Mouse (Mus musculus) CH12.LX (cell line): Measurements from ENCODE around the gene Usp5. TPM values are rescaled to one million over a fixed set of nuclear protein-coding genes. Genes with fewer than 3 reads are reported as not detected.
"Not testable (repeated sequence)": the region's sequence is repeated elsewhere in the genome, so short reads cannot be mapped to it uniquely, and the experiment has no call there.

ENCODE experiments used
- DNase-seq: peaks from one replicate; pipeline ENCODE4 v3.0.0-alpha.2; 2013; ENCODE audit errors: extremely low read depth
- H3K27ac ChIP-seq: 2 replicates; pipeline ENCODE4 v1.5.1; 2012; ENCODE audit warnings: low read depth, mild to moderate bottlenecking, control low read depth, moderate library complexity; ENCODE audit not compliant: insufficient read depth
- H3K27me3 ChIP-seq: replicated peaks from 2 replicates; pipeline ENCODE3; 2012; ENCODE audit warnings: inconsistent platforms
- H3K36me3 ChIP-seq, 2 experiments: replicated peaks in 1 of 2; 2 replicates each; pipeline versions ENCODE3 to v1.6.1; 2012; ENCODE audit warnings: inconsistent platforms in 1 of 2, low read length in 1 of 2, mild to moderate bottlenecking in 1 of 2, mixed read lengths in 1 of 2, moderate library complexity in 1 of 2; ENCODE audit not compliant: control insufficient read depth in 1 of 2, insufficient read depth in 1 of 2
- H3K4me1 ChIP-seq, 2 experiments: 2 replicates each; pipeline ENCODE4 v1.6.1; 2012; ENCODE audit warnings: inconsistent platforms in 1 of 2, moderate library complexity in 1 of 2; ENCODE audit not compliant: insufficient read depth in 2 of 2, control insufficient read depth in 1 of 2
- H3K4me2 ChIP-seq: 2 replicates; pipeline ENCODE4 v1.6.1; 2012; ENCODE audit warnings: low read depth, mild to moderate bottlenecking, control low read depth; ENCODE audit not compliant: poor library complexity, insufficient read depth, severe bottlenecking
- H3K4me3 ChIP-seq, 3 experiments: fragments of 150-350 bp in 1 of 3; sonication (generic) in 1 of 3; replicated peaks in 1 of 3; 2 replicates each; pipeline versions ENCODE3 to v1.5.1; 2011 to 2012; ENCODE audit warnings: low read depth in 2 of 3, low read length in 2 of 3, mild to moderate bottlenecking in 2 of 3, moderate library complexity in 2 of 3, control low read depth in 1 of 3, improper control_type of control experiment in 1 of 3, inconsistent platforms in 1 of 3, mixed read lengths in 1 of 3; ENCODE audit not compliant: poor library complexity in 1 of 3
- H3K79me2 ChIP-seq: replicated peaks from 2 replicates; pipeline ENCODE4 v1.6.1; 2012; ENCODE audit warnings: mild to moderate bottlenecking, moderate library complexity; ENCODE audit not compliant: control insufficient read depth, poor library complexity, insufficient read depth, severe bottlenecking; ENCODE audit errors: extremely low read depth
- H3K9ac ChIP-seq: 2 replicates; pipeline ENCODE4 v1.6.1; 2012; ENCODE audit warnings: low read depth, mild to moderate bottlenecking, control low read depth, moderate library complexity; ENCODE audit not compliant: insufficient read depth
- H3K9me3 ChIP-seq: replicated peaks from 2 replicates; pipeline ENCODE3; 2012; ENCODE audit warnings: low read length, inconsistent platforms, mixed read lengths
- BHLHE40 ChIP-seq: IDR thresholded peaks from 2 replicates; pipeline ENCODE4 v1.6.1; 2011; ENCODE audit warnings: mild to moderate bottlenecking, low read depth, low read length, improper control_type of control experiment
- ETS1 ChIP-seq: conservative IDR thresholded peaks from 2 replicates; pipeline ENCODE4 v1.6.1; 2012; ENCODE audit warnings: low read depth, mild to moderate bottlenecking, inconsistent platforms, low read length, improper control_type of control experiment, moderate library complexity
- GABPA ChIP-seq: IDR thresholded peaks from 2 replicates; pipeline ENCODE4 v1.6.1; 2012; ENCODE audit warnings: low read depth, low read length, improper control_type of control experiment, inconsistent platforms; ENCODE audit not compliant: insufficient replicate concordance
- KAT2A ChIP-seq: IDR thresholded peaks from 2 replicates; pipeline ENCODE4 v1.6.1; 2012; ENCODE audit warnings: low read length, improper control_type of control experiment, inconsistent platforms; ENCODE audit not compliant: insufficient replicate concordance
- MAX ChIP-seq: IDR thresholded peaks from 2 replicates; pipeline ENCODE4 v1.6.1; 2011; ENCODE audit warnings: low read length, improper control_type of control experiment
- MEF2A ChIP-seq: IDR thresholded peaks from 2 replicates; pipeline ENCODE4 v1.6.1; 2014; ENCODE audit warnings: low read depth, mild to moderate bottlenecking, inconsistent platforms, low read length, improper control_type of control experiment, borderline replicate concordance
- PAX5 ChIP-seq: IDR thresholded peaks from 2 replicates; pipeline ENCODE4 v1.6.1; 2012; ENCODE audit warnings: low read length, inconsistent platforms, mixed read lengths
- POLR2A ChIP-seq: IDR thresholded peaks from 2 replicates; pipeline ENCODE4 v1.6.1; 2011; ENCODE audit warnings: low read depth, mild to moderate bottlenecking, improper control_type of control experiment, low read length
- POLR2AphosphoS2 ChIP-seq: IDR thresholded peaks from 2 replicates; pipeline ENCODE4 v1.6.1; 2011; ENCODE audit warnings: low read depth, low read length, improper control_type of control experiment
- RAD21 ChIP-seq: IDR thresholded peaks from 2 replicates; pipeline ENCODE4 v1.6.1; 2011; ENCODE audit warnings: low read depth, mild to moderate bottlenecking, low read length, improper control_type of control experiment, moderate library complexity
- SIN3A ChIP-seq: IDR thresholded peaks from 2 replicates; pipeline ENCODE4 v1.6.1; 2012; ENCODE audit warnings: low read length, improper control_type of control experiment, inconsistent platforms
- TCF12 ChIP-seq: IDR thresholded peaks from 2 replicates; pipeline ENCODE4 v1.6.1; 2014; ENCODE audit warnings: low read depth, mild to moderate bottlenecking, inconsistent platforms, low read length, improper control_type of control experiment
- ZKSCAN1 ChIP-seq: IDR thresholded peaks from 2 replicates; pipeline ENCODE4 v1.6.1; 2012; ENCODE audit warnings: low read depth, inconsistent platforms, low read length, improper control_type of control experiment, borderline replicate concordance
- ZMIZ1 ChIP-seq: IDR thresholded peaks from 2 replicates; pipeline ENCODE4 v1.6.1; 2012; ENCODE audit warnings: low read depth, mild to moderate bottlenecking, inconsistent platforms, low read length, improper control_type of control experiment
- dilution Hi-C: fragments of 300-500 bp; cut with MboI; formaldehyde crosslinking; loops from 2 replicates; pipeline ENCODE4 v1.14.3; 2020; ENCODE audit warnings: low sequenced_read_pairs; ENCODE audit not compliant: extremely low pct_unique_long_range_greater_than_20kb, extremely low pct_ligation_motif_present
- in situ Hi-C: fragments of 300-500 bp; cut with MboI; formaldehyde crosslinking; loops from 3 replicates; pipeline ENCODE4 v1.14.3; 2019; ENCODE audit warnings: low sequenced_read_pairs, low pct_ligation_motif_present, low pct_unique_long_range_greater_than_20kb, mixed read lengths
- polyA plus RNA-seq: library from polyadenylated mRNA; unstranded; fragments of >175 nt; gene quantifications from 2 replicates; pipeline ENCODE4 v1.2.1, GENCODE M21; 2012; ENCODE audit warnings: low read depth; ENCODE audit not compliant: insufficient read length
- total RNA-seq, 2 experiments: library from RNA; depleted of rRNA; stranded (reverse); fragments of 300-350 nt in 1 of 2; fragments of >200 nt in 1 of 2; gene quantifications; 2 replicates each; pipeline ENCODE4 v1.2.3; 2012 to 2014

Usp5 gene
- total and polyA plus RNA-seq, 3 experiments = 79.8 to 107 (median 103) TPM

- H3K4me2 ChIP-seq = no peak overlapping the region
These were observed 17.9 kb downstream of the Usp5 start for GRCm38 (mm10) chr6:124811403-124811665.

GRCm38 (mm10) chr6:124810566-124811402 lies 18.5 kb downstream of the Usp5 start:
- not testable (repeated sequence) for H3K4me3 ChIP-seq

More at GRCm38 (mm10) chr6:124811403-124811665, 17.9 kb downstream of the Usp5 start:
- H3K36me3 ChIP-seq = peaks cover 37 to 72% of the 10 kb centered on the region in 2 experiments
- H3K79me2 ChIP-seq = peaks cover 23% of the 10 kb centered on the region
- H3K27me3 ChIP-seq = no peaks in the 10 kb centered on the region
- H3K9ac ChIP-seq = no peak overlapping the region
- no peak for DNase-seq
- in situ Hi-C loops (no loop called here), dilution Hi-C loops (no loop called here)
- no peak overlapping the region for H3K27ac ChIP-seq
- peaks cover 5 to 43% of the 10 kb centered on the region in 2 experiments for H3K4me1 ChIP-seq
- no peak overlapping the region for H3K4me3 ChIP-seq
- TF ChIP-seq ETS1 = no peak
- TF ChIP-seq RAD21 = no peak
- TF ChIP-seq GABPA = no peak
- TF ChIP-seq MEF2A = no peak
- no peak for TF ChIP-seq TCF12
- no peak for TF ChIP-seq PAX5
- no peak for TF ChIP-seq ZMIZ1
- TF ChIP-seq KAT2A = no peak
- TF ChIP-seq SIN3A = no peak
- no peak for TF ChIP-seq MAX
- no peaks in the 10 kb centered on the region for H3K9me3 ChIP-seq

GRCm38 (mm10) chr6:124809775-124810538 lies 19.3 kb downstream of the Usp5 start:
- Histone ChIP-seq H3K4me3 (no peak overlapping the region), H3K4me2 (no peak overlapping the region), H3K27me3 (no peaks in the 10 kb centered on the region), H3K9me3 (no peaks in the 10 kb centered on the region), H3K4me1 (peaks cover 5 to 54% of the 10 kb centered on the region in 2 experiments), H3K36me3 (peaks cover 24 to 58% of the 10 kb centered on the region in 2 experiments), H3K79me2 (peaks cover 23% of the 10 kb centered on the region), H3K27ac (no peak overlapping the region), H3K9ac (no peak overlapping the region)
- dilution Hi-C loops = no loop called here
- in situ Hi-C loops = no loop called here
- DNase-seq = no peak
- TF ChIP-seq POLR2A = peak; percentile 33; the same call in 1 of the 2 replicates
- TF ChIP-seq ZKSCAN1 = no peak
- TF ChIP-seq ZMIZ1 = peak; percentile 1; the same call in 1 of the 2 replicates
- no peak for TF ChIP-seq BHLHE40
- peak; percentile 87 for TF ChIP-seq POLR2AphosphoS2

More at GRCm38 (mm10) chr6:124810566-124811402, 18.5 kb downstream of the Usp5 start:
- H3K9ac ChIP-seq, H3K27me3 ChIP-seq, DNase-seq, dilution Hi-C loops, H3K4me2 ChIP-seq, in situ Hi-C loops, H3K27ac ChIP-seq, H3K9me3 ChIP-seq: not testable (repeated sequence)
- H3K36me3 ChIP-seq = peaks cover 32 to 66% of the 10 kb centered on the region in 2 experiments
- H3K4me1 ChIP-seq = peaks cover 5 to 48% of the 10 kb centered on the region in 2 experiments
- H3K79me2 ChIP-seq = peaks cover 23% of the 10 kb centered on the region
